Mouse (Mus musculus): ENCODE results near the gene Tmem150c.
A peak's percentile ranks its signal among the peaks of the same experiment; 100 is the strongest.

Gene Tmem150c

GRCm38 (mm10) chr5:100166591-100167491 lies 7.2 kb upstream of the Tmem150c start:
- peak; percentile 26 for DNase-seq (ENCODE audit: low read depth, low spot score)

- no peak for DNase-seq (ENCODE audit: low read depth, low spot score)
Observed at GRCm38 (mm10) chr5:100163368-100163767, 3.8 kb upstream of the Tmem150c start.

- DNase-seq (ENCODE audit: low read depth, low spot score), result no peak
Observed at GRCm38 (mm10) chr5:100162857-100163256, 3.2 kb upstream of the Tmem150c start.

DNA sequence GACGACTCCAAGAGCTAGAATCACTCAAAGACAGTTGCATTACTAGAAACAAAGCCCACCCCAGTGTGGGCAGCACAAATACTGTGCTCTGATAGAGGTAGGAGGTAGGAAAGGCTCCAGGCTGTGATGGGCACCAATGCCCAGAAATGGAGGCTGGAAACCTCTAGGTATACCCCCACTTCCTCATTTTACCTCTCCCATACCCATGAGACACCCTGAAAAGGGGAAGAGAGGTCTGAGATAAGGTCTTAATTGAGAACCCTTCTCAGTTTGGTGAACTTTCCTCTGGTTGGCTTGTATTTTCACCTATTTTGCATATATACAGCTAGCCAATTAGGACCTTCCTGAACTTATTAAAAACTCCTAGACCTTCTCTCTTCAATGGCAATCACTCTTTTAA lies 2.4 kb upstream of the Tmem150c start:
- DNase-seq (ENCODE audit: low read depth, low spot score), result no peak

DNA sequence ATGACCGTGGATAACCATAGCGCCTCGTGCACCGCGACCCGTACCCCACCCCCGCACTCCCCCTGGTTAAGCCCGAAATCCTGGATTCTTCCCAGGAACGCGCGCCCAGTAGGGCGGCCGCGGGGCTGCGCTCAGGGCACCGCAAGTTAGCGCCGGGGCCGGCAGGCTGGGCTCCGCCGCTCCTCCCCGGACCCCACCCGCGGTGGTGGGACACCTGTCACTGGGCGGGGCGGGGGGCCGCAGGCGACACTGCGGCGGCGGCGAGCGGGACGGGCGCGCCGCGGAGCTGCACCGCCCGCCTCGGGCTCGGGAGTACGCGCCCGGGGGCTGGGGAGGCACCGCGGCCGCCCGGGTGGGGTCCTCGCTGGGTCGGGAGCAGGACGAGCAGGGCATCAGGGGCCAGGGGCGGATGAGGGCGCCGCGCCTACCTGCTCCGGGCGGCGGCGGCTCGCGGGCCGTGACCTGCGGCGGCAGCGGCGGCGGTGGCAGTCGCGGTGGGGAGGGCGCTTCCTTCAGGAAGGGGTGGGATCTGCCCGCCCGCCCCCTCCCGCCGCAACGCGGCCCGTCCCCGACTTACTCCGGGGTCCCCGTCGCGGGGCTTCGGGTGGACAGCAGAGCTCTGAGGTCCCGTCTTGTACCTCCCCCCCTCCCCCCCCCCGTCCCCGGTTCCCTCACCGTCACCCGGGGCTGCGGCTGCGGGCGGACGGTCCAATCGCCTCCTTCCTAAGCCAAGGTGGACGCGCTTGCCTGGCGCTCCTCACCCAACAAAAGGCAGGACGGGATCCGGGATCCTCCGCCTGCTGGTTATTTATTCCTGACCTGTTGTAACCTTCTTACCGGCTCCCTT lies 594 bp downstream of the Tmem150c start:
- DNase-seq (ENCODE audit: low read depth, low spot score), result peak; percentile 47

GRCm38 (mm10) chr5:100158301-100158700 lies 1.3 kb downstream of the Tmem150c start:
- DNase-seq (ENCODE audit: low read depth, low spot score), result no peak

GRCm38 (mm10) chr5:100155646-100156045 lies 4.0 kb downstream of the Tmem150c start:
- no peak for DNase-seq (ENCODE audit: low read depth, low spot score)

DNA sequence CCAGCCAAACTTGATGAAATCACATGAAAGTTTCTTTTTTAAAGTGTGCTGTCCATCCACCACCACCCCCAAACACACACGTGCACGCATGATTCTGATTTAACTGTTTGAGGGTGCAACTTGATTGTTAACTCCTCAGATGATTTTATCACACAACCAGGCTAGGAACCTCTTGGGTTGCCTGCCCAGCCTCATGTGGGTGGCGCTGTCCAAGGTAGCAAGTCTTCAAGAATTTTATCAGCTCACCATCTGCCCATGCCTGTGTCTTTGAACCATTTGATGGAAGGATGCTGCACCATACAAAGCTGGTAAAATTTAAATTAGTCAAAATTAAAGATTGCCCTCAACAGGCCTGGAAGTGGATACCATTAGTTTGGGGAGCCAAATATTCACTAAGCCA lies 9.6 kb downstream of the Tmem150c start:
- no peak for DNase-seq (ENCODE audit: low read depth, low spot score)

- DNase-seq (ENCODE audit: low read depth, low spot score), result no peak
Observed at GRCm38 (mm10) chr5:100144836-100145235, 14.8 kb downstream of the Tmem150c start.

GRCm38 (mm10) chr5:100127283-100127682 lies 32.3 kb downstream of the Tmem150c start:
- DNase-seq (ENCODE audit: low read depth, low spot score), result no peak

- no peak for DNase-seq (ENCODE audit: low read depth, low spot score)
Observed at GRCm38 (mm10) chr5:100125409-100126123, 34.0 kb downstream of the Tmem150c start.

GRCm38 (mm10) chr5:100124530-100124929 lies 35.1 kb downstream of the Tmem150c start:
- DNase-seq (ENCODE audit: low read depth, low spot score), result no peak

- DNase-seq (ENCODE audit: low read depth, low spot score), result no peak
Observed at GRCm38 (mm10) chr5:100123283-100123682, 36.3 kb downstream of the Tmem150c start.

DNA sequence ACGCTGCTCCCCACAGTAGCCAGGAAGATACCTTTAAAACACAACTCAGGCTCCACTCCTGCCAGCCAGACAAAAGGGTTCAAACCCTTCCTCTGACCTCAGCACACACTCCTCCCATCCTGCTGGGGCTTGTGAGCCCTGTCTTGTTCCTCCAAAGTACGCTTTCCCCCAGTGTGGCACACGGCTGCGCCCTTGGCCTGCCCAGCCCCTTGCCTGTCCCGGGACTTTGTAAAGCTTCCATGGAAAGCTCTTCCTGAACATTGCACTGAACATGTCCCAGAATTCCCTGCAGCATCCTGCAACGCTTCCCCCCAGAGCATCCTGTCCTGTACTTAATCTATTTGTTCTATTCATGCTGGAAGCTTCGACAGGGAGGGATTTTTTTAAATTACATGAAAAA lies 38.4 kb downstream of the Tmem150c start:
- no peak for DNase-seq (ENCODE audit: low read depth, low spot score)

- DNase-seq (ENCODE audit: low read depth, low spot score), result peak; percentile 42
Observed at GRCm38 (mm10) chr5:100120711-100121141, 38.9 kb downstream of the Tmem150c start.

- no peak for DNase-seq (ENCODE audit: low read depth, low spot score)
Observed at GRCm38 (mm10) chr5:100119331-100119730, 40.3 kb downstream of the Tmem150c start.

DNA sequence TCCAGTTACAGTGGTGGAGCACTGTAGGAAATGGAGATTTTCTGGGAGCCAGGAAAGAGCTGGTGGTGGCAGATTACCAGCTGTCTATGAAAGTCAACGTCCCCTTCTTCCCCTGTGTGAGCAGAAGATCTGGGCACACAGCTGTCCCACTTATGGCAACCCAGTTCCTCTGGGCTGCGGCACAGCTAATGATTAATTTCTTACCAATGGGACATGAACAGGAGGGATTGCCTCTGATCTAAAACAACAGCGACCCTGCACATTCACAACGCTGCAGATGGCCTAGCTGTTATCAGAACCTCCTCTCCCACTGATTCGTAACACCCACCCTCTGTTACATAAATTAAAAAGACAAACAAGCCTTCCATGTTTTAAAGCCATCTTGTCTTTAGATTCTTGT lies 46.2 kb downstream of the Tmem150c start:
- DNase-seq (ENCODE audit: low read depth, low spot score), result no peak

GRCm38 (mm10) chr5:100110581-100110980 lies 49.0 kb downstream of the Tmem150c start:
- no peak for DNase-seq (ENCODE audit: low read depth, low spot score)

GRCm38 (mm10) chr5:100109543-100110282 lies 49.9 kb downstream of the Tmem150c start:
- no peak for DNase-seq (ENCODE audit: low read depth, low spot score)

DNA sequence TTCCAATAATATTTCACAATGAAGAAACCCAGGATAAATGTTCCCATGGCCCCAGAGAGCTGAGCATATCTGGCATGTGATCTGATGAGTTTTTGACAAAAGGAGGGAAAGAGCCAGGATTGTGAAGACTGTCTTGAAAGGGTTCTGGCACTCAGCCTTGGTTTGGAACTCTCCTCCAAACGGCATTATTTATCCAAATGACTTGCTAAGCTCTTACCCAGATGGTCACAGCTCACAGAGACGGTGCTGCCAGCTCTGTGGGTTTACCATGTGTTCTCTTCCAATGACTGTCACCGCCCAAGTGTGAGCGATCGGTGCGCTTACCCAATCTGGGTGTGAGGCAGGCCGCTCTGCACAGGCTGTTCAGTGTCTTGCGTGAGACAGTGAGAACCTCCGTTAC lies 50.7 kb downstream of the Tmem150c start:
- no peak for DNase-seq (ENCODE audit: low read depth, low spot score)

- DNase-seq (ENCODE audit: low read depth, low spot score), result no peak
Observed at GRCm38 (mm10) chr5:100102395-100102794, 57.2 kb downstream of the Tmem150c start.

Data from retina, adult 2 months (tissue).